Mouse (Mus musculus): ENCODE results near the gene Pdk1.

GRCm38 (mm10) chr2:71934046-71934445 is 61.0 kb downstream of the Pdk1 start:
- TF ChIP-seq CTCF (IDR thresholded peaks at IDR 0.05; ENCODE audit: low read depth) (no peak), EP300 (IDR thresholded peaks at IDR 0.05; ENCODE audit: low read depth) (no peak)

All from liver, postnatal 0 days (tissue).